In genomic region chr2:167634338-167634770, GRCm38 (mm10) we compare ENCODE assay signal across 8 mouse cellular contexts. TPM values are rescaled to one million over a fixed set of nuclear protein-coding genes. Genes with fewer than 3 reads are reported as not detected.
DNase-seq lines count a peak whose midpoint lies in the region; ATAC-seq and TF ChIP-seq lines count a peak whose summit lies in the region.

No protein-coding gene starts in this region.

- no peak overlapping the region for H3K4me3 ChIP-seq in C2C12 (ENCODE audit: insufficient read depth, poor library complexity, severe bottlenecking)
- peak overlapping the region; percentile 90 for H3K4me3 ChIP-seq in erythroblast, embryonic 14.5 days (replicated peaks)
- H3K4me3 ChIP-seq in heart, embryonic 11.5 days (ENCODE audit: low read depth, low read length): peak overlapping the region; percentile 34
- H3K4me3 ChIP-seq in kidney, embryonic 16.5 days (ENCODE audit: low read length): peak overlapping the region; percentile 30
- peak overlapping the region; percentile 34 for H3K4me3 ChIP-seq in liver, adult 2 months (ENCODE audit: insufficient read depth, low read depth, low read length)
- peak overlapping the region; percentile 1 for H3K4me3 ChIP-seq in myocyte

- H3ac ChIP-seq in C2C12 (ENCODE audit: control insufficient read depth, insufficient read length, low read depth): no peak overlapping the region
- no peak overlapping the region for H3ac ChIP-seq in myocyte (ENCODE audit: control insufficient read depth, insufficient read length)

- peak overlapping the region; percentile 66 for H3K9ac ChIP-seq in heart, embryonic 11.5 days (ENCODE audit: low read depth, low read length)
- peak overlapping the region; percentile 59 for H3K9ac ChIP-seq in kidney, embryonic 16.5 days (replicated peaks; ENCODE audit: low read length)
- H3K9ac ChIP-seq in liver, adult 2 months (ENCODE audit: low read depth, low read length): peak overlapping the region; percentile 27; the same call in 1 of the 2 replicates

- H3K9me3 ChIP-seq in erythroblast, embryonic 14.5 days (ENCODE audit: control insufficient read depth, low read length): no peaks in the 10 kb centered on the region
- no peaks in the 10 kb centered on the region for H3K9me3 ChIP-seq in heart, embryonic 11.5 days (replicated peaks; ENCODE audit: control insufficient read depth, low read length)
- H3K9me3 ChIP-seq in kidney, embryonic 16.5 days (ENCODE audit: low read length): no peaks in the 10 kb centered on the region

- H3K27me3 ChIP-seq in C2C12 (ENCODE audit: control insufficient read depth, insufficient read depth, insufficient read length) (no peaks in the 10 kb centered on the region), myocyte (ENCODE audit: control insufficient read depth, insufficient read depth, insufficient read length) (no peaks in the 10 kb centered on the region)
- H3K27me3 ChIP-seq in erythroblast, embryonic 14.5 days (ENCODE audit: control insufficient read depth): no peaks in the 10 kb centered on the region
- H3K27me3 ChIP-seq in heart, embryonic 11.5 days (ENCODE audit: control insufficient read depth, insufficient read depth, low read length): no peaks in the 10 kb centered on the region
- H3K27me3 ChIP-seq in kidney, embryonic 16.5 days (ENCODE audit: insufficient read depth, low read length): no peaks in the 10 kb centered on the region
- no peaks in the 10 kb centered on the region for H3K27me3 ChIP-seq in liver, adult 2 months (ENCODE audit: control insufficient read depth, insufficient read depth, low read length)
- H3K27me3 ChIP-seq in splenic B cell, adult 2 months (ENCODE audit: control insufficient read depth, insufficient read depth, low read length, poor library complexity, severe bottlenecking): no peaks in the 10 kb centered on the region

- no peak for TF ChIP-seq POLR2A in brain, embryonic 14.5 days (IDR thresholded peaks at IDR 0.05; ENCODE audit: borderline replicate concordance, extremely low read depth, insufficient read depth, insufficient read length, poor library complexity, severe bottlenecking)
- TF ChIP-seq POLR2A in liver, adult 2 months (IDR thresholded peaks at IDR 0.05; ENCODE audit: extremely low read depth, insufficient read depth, low read length): no peak
- peak; percentile 52 for TF ChIP-seq POLR2A in myocyte (IDR thresholded peaks at IDR 0.05; ENCODE audit: insufficient read length, low read depth)

- peaks cover 23% of the 10 kb centered on the region for H3K79me2 ChIP-seq in C2C12 (ENCODE audit: control insufficient read depth, insufficient read depth)
- H3K79me2 ChIP-seq in liver, adult 2 months (ENCODE audit: control insufficient read depth, insufficient read depth, low read length): peaks cover 22% of the 10 kb centered on the region
- H3K79me2 ChIP-seq in myocyte (ENCODE audit: control insufficient read depth, insufficient read depth): peaks cover 21% of the 10 kb centered on the region

- H3K4me1 ChIP-seq in erythroblast, embryonic 14.5 days (ENCODE audit: control insufficient read depth): peaks cover 66% of the 10 kb centered on the region
- peaks cover 33% of the 10 kb centered on the region for H3K4me1 ChIP-seq in heart, embryonic 11.5 days (ENCODE audit: control insufficient read depth, insufficient read depth, low read length)
- H3K4me1 ChIP-seq in kidney, embryonic 16.5 days (ENCODE audit: insufficient read depth, low read length): peaks cover 33% of the 10 kb centered on the region
- H3K4me1 ChIP-seq in liver, adult 2 months (ENCODE audit: control insufficient read depth, insufficient read depth, low read length): peaks cover 31% of the 10 kb centered on the region

- H3K27ac ChIP-seq in heart, embryonic 11.5 days (ENCODE audit: low read depth, low read length): peak overlapping the region; percentile 87
- H3K27ac ChIP-seq in kidney, embryonic 16.5 days (ENCODE audit: low read length): peak overlapping the region; percentile 77; the same call in 1 of the 2 replicates
- peak overlapping the region; percentile 59 for H3K27ac ChIP-seq in liver, adult 2 months (replicated peaks; ENCODE audit: insufficient read depth, low read depth, low read length)

- H3K36me3 ChIP-seq in C2C12 (ENCODE audit: control insufficient read depth, insufficient read depth) (no peaks in the 10 kb centered on the region), myocyte (ENCODE audit: control insufficient read depth, insufficient read depth) (no peaks in the 10 kb centered on the region)
- peaks cover 23% of the 10 kb centered on the region for H3K36me3 ChIP-seq in erythroblast, embryonic 14.5 days (ENCODE audit: control insufficient read depth)
- H3K36me3 ChIP-seq in heart, embryonic 11.5 days (ENCODE audit: control insufficient read depth, insufficient read depth, low read length): no peaks in the 10 kb centered on the region
- no peaks in the 10 kb centered on the region for H3K36me3 ChIP-seq in kidney, embryonic 16.5 days (ENCODE audit: insufficient read depth, low read length)
- no peaks in the 10 kb centered on the region for H3K36me3 ChIP-seq in liver, adult 2 months (ENCODE audit: control insufficient read depth, insufficient read depth, low read length)
- H3K36me3 ChIP-seq in splenic B cell, adult 2 months (ENCODE audit: control insufficient read depth, insufficient read depth, low read length, poor library complexity, severe bottlenecking): no peaks in the 10 kb centered on the region

- WGBS in heart, embryonic 11.5 days (ENCODE audit: insufficient replicate concordance): under 1% methylated on average over 15 of the region's 15 CpGs
- 1% methylated on average over 15 of the region's 15 CpGs for WGBS in kidney, embryonic 16.5 days
- 0% methylated on average over 15 of the region's 15 CpGs for WGBS in liver, adult 2 months

- DNase-seq in brain, embryonic 14.5 days (ENCODE audit: low read depth): peak; percentile 100
- DNase-seq in liver, adult 2 months (ENCODE audit: extremely low read depth, low read depth, low spot score): peak; percentile 97
- peak; percentile 100 for DNase-seq in splenic B cell, adult 2 months (ENCODE audit: low read depth, low spot score)

- no peak for TF ChIP-seq CTCF in C2C12 (IDR thresholded peaks at IDR 0.05; ENCODE audit: control insufficient read depth, insufficient read depth, insufficient read length)
- TF ChIP-seq CTCF in brain, embryonic 14.5 days (IDR thresholded peaks at IDR 0.05; ENCODE audit: borderline replicate concordance, extremely low read depth, insufficient read depth, insufficient read length): no peak
- no peak for TF ChIP-seq CTCF in liver, adult 2 months (IDR thresholded peaks at IDR 0.05; ENCODE audit: low read depth, low read length)

- H3K4me2 ChIP-seq in heart, embryonic 11.5 days: peak overlapping the region; percentile 66
- peak overlapping the region; percentile 63 for H3K4me2 ChIP-seq in kidney, embryonic 16.5 days (replicated peaks; ENCODE audit: low read depth, low read length)
- H3K4me2 ChIP-seq in myocyte (ENCODE audit: low read depth): peak overlapping the region; percentile 90

- peak; percentile 67 for ATAC-seq in heart, embryonic 11.5 days (replicated peaks; ENCODE audit: insufficient number of reproducible peaks, low FRiP score, low TSS enrichment)
- peak; percentile 77 for ATAC-seq in kidney, embryonic 16.5 days (ENCODE audit: low FRiP score, low TSS enrichment)

- peaks cover 20% of the 10 kb centered on the region for H3K79me3 ChIP-seq in C2C12 (ENCODE audit: low read depth)

TF ChIP-seq in C2C12, 6 proteins besides CTCF, POLR2A, EP300 and RAD21 (continues in another document):
- TF ChIP-seq FOSL1 (IDR thresholded peaks at IDR 0.05; ENCODE audit: insufficient read depth, low read length, poor library complexity, severe bottlenecking) (no peak), USF1 (IDR thresholded peaks at IDR 0.05; ENCODE audit: low read depth) (no peak)

TF ChIP-seq in myocyte, 11 proteins besides CTCF, POLR2A, EP300 and RAD21 (continues in another document):
- TF ChIP-seq E2F4 (IDR thresholded peaks at IDR 0.05; ENCODE audit: insufficient read depth): no peak
- peak; percentile 46 for TF ChIP-seq POLR2AphosphoS2 (IDR thresholded peaks at IDR 0.05; ENCODE audit: insufficient read length, low read depth)

RNA-seq across cellular contexts. Expression of gene Ube2v1, which starts 2.5 kb away (rescaled TPM):
- 237 TPM for polyA plus RNA-seq in C2C12 (2012; fragmentation: generic; extraction: Trizol)
- polyA plus RNA-seq in brain, embryonic 14.5 days (2012; rRNA removed): 144 and 183 TPM in 2 replicates
- 34.4 and 42.6 TPM in 2 replicates for polyA plus RNA-seq in erythroblast, embryonic 14.5 days (2012)
- polyA plus RNA-seq in heart, embryonic 11.5 days (2014; fragmentation: Nextera tagmentation; extraction: Ambion mirVana): 195 and 211 TPM in 2 replicates
- polyA plus RNA-seq in kidney, embryonic 16.5 days (2015; fragmentation: Nextera tagmentation; extraction: Ambion mirVana): 319 and 338 TPM in 2 replicates
- total RNA-seq in liver, adult 2 months (2014; rRNA removed): 26.2 and 34.5 TPM in 2 replicates
- polyA plus RNA-seq in liver, adult 2 months (2012; rRNA removed): 69.9 and 75.2 TPM in 2 replicates
- 322 TPM for polyA plus RNA-seq in myocyte (2012; fragmentation: generic; extraction: Trizol)

RNA-seq across cellular contexts. Expression of gene Gm20431, which starts 26.9 kb away (rescaled TPM):
- 0.44 TPM for polyA plus RNA-seq in C2C12 (2012; fragmentation: generic; extraction: Trizol)
- polyA plus RNA-seq in brain, embryonic 14.5 days (2012; rRNA removed): 3.5 and 9.4 TPM in 2 replicates
- polyA plus RNA-seq in erythroblast, embryonic 14.5 days (2012): not detected in 2 replicates
- polyA plus RNA-seq in heart, embryonic 11.5 days (2014; fragmentation: Nextera tagmentation; extraction: Ambion mirVana): 1.9 and 5.2 TPM in 2 replicates
- polyA plus RNA-seq in kidney, embryonic 16.5 days (2015; fragmentation: Nextera tagmentation; extraction: Ambion mirVana): 1.3 and 6.1 TPM in 2 replicates
- not detected in 2 replicates for total RNA-seq in liver, adult 2 months (2014; rRNA removed)
- 10.6 and 10.8 TPM in 2 replicates for polyA plus RNA-seq in liver, adult 2 months (2012; rRNA removed)
- polyA plus RNA-seq in myocyte (2012; fragmentation: generic; extraction: Trizol): 9.2 TPM

RNA-seq across cellular contexts. Expression of gene Cebpb, which starts 54.4 kb away (rescaled TPM):
- polyA plus RNA-seq in C2C12 (2012; fragmentation: generic; extraction: Trizol): 23.8 TPM
- polyA plus RNA-seq in brain, embryonic 14.5 days (2012; rRNA removed): 5.8 and 6.5 TPM in 2 replicates
- 4.3 and 4.7 TPM in 2 replicates for polyA plus RNA-seq in erythroblast, embryonic 14.5 days (2012)
- 8.0 and 8.2 TPM in 2 replicates for polyA plus RNA-seq in heart, embryonic 11.5 days (2014; fragmentation: Nextera tagmentation; extraction: Ambion mirVana)
- 0.34 and 0.45 TPM in 2 replicates for polyA plus RNA-seq in kidney, embryonic 16.5 days (2015; fragmentation: Nextera tagmentation; extraction: Ambion mirVana)
- 125 and 147 TPM in 2 replicates for total RNA-seq in liver, adult 2 months (2014; rRNA removed)
- polyA plus RNA-seq in liver, adult 2 months (2012; rRNA removed): 200 and 210 TPM in 2 replicates
- polyA plus RNA-seq in myocyte (2012; fragmentation: generic; extraction: Trizol): 74.7 TPM

RNA-seq across cellular contexts. Expression of gene Tmem189, which starts 55.3 kb away (rescaled TPM):
- polyA plus RNA-seq in C2C12 (2012; fragmentation: generic; extraction: Trizol) (34.5 TPM), myocyte (2012; fragmentation: generic; extraction: Trizol) (91.9 TPM)
- 51.2 and 57.2 TPM in 2 replicates for polyA plus RNA-seq in brain, embryonic 14.5 days (2012; rRNA removed)
- 11.3 and 11.7 TPM in 2 replicates for polyA plus RNA-seq in erythroblast, embryonic 14.5 days (2012)
- 38.2 and 38.7 TPM in 2 replicates for polyA plus RNA-seq in heart, embryonic 11.5 days (2014; fragmentation: Nextera tagmentation; extraction: Ambion mirVana)
- polyA plus RNA-seq in kidney, embryonic 16.5 days (2015; fragmentation: Nextera tagmentation; extraction: Ambion mirVana): 54.9 and 58.8 TPM in 2 replicates
- 4.8 and 5.8 TPM in 2 replicates for total RNA-seq in liver, adult 2 months (2014; rRNA removed)
- polyA plus RNA-seq in liver, adult 2 months (2012; rRNA removed): 19.6 and 24.8 TPM in 2 replicates
